Mouse (Mus musculus) ovary, postnatal 10 days (tissue): Measurements from ENCODE around the gene Pnrc2.
A peak's percentile ranks its signal among the peaks of the same experiment; 100 is the strongest.

ENCODE experiments used
- DNase-seq: peaks from one replicate; pipeline ENCODE4 v3.0.0; 2022; ENCODE audit warnings: low spot score

Pnrc2 gene

GRCm38 (mm10) chr4:135873526-135874202 lies at the start of gene Pnrc2:
Gene Pnrc2, minus strand, starts transcription at chr4:135873850.
- peak; percentile 81 for DNase-seq

- no peak for DNase-seq
Measured at GRCm38 (mm10) chr4:135922190-135922589, 48.5 kb upstream of the Pnrc2 start.

- no peak for DNase-seq
Measured at GRCm38 (mm10) chr4:135921257-135922120, 47.8 kb upstream of the Pnrc2 start.

- DNase-seq: peak; percentile 89
Measured at GRCm38 (mm10) chr4:135920304-135921241, 46.9 kb upstream of the Pnrc2 start, which contains the start of gene Fuca1. Gene Fuca1, plus strand, starts transcription at chr4:135920735.

- DNase-seq: no peak
Measured at GRCm38 (mm10) chr4:135919280-135919639, 45.6 kb upstream of the Pnrc2 start.

- DNase-seq: no peak
Measured at GRCm38 (mm10) chr4:135918635-135919279, 45.1 kb upstream of the Pnrc2 start.

- no peak for DNase-seq
Measured at GRCm38 (mm10) chr4:135913433-135913832, 39.8 kb upstream of the Pnrc2 start.

- DNase-seq: no peak
Measured at GRCm38 (mm10) chr4:135912835-135913234, 39.2 kb upstream of the Pnrc2 start.

- no peak for DNase-seq
Measured at GRCm38 (mm10) chr4:135912164-135912563, 38.5 kb upstream of the Pnrc2 start.

- DNase-seq: no peak
Measured at GRCm38 (mm10) chr4:135911531-135911930, 37.9 kb upstream of the Pnrc2 start.

GRCm38 (mm10) chr4:135909326-135910066 lies 35.8 kb upstream of the Pnrc2 start:
- no peak for DNase-seq

- no peak for DNase-seq
Measured at GRCm38 (mm10) chr4:135906633-135907032, 33.0 kb upstream of the Pnrc2 start.

GRCm38 (mm10) chr4:135904810-135905209 lies 31.2 kb upstream of the Pnrc2 start:
- DNase-seq: no peak

GRCm38 (mm10) chr4:135902606-135903242 lies 29.1 kb upstream of the Pnrc2 start:
- DNase-seq: no peak

- DNase-seq: no peak
Measured at GRCm38 (mm10) chr4:135900008-135900407, 26.4 kb upstream of the Pnrc2 start.

- no peak for DNase-seq
Measured at GRCm38 (mm10) chr4:135899050-135899448, 25.4 kb upstream of the Pnrc2 start.

- no peak for DNase-seq
Measured at GRCm38 (mm10) chr4:135898380-135899049, 24.9 kb upstream of the Pnrc2 start.

GRCm38 (mm10) chr4:135896157-135896556 lies 22.5 kb upstream of the Pnrc2 start:
- DNase-seq: no peak

- DNase-seq: no peak
Measured at GRCm38 (mm10) chr4:135895071-135895571, 21.5 kb upstream of the Pnrc2 start, which contains the start of gene Cnr2. Gene Cnr2, plus strand, starts transcription at chr4:135895394.

- no peak for DNase-seq
Measured at GRCm38 (mm10) chr4:135892884-135893283, 19.2 kb upstream of the Pnrc2 start.
